24 mouse cellular contexts compared by ENCODE assay signal in genomic region chr6:120251010-120251409, GRCm38 (mm10). TPM values are rescaled to one million over a fixed set of nuclear protein-coding genes. Genes with fewer than 3 reads are reported as not detected.
DNase-seq lines count a peak whose midpoint lies in the region; ATAC-seq and TF ChIP-seq lines count a peak whose summit lies in the region.
"Had no signal": no experiment of that assay in that cellular context is flagged by ENCODE, and none has a peak within 500 bp of the region (broad histone marks: within the 10 kb centered on the region; RNA-seq: fewer than 3 reads in every experiment).

No protein-coding gene starts in this region.

- 32% methylated on average over 7 of the region's 7 CpGs for WGBS in liver, adult 2 months
- 68% methylated on average over 7 of the region's 7 CpGs for WGBS in liver, postnatal 0 days (ENCODE audit: insufficient replicate concordance)
- WGBS in intestine, postnatal 0 days: 41% methylated on average over 7 of the region's 7 CpGs
- 66% methylated on average over 7 of the region's 7 CpGs for WGBS in stomach, embryonic 15.5 days
- WGBS in midbrain, embryonic 16.5 days: 84% methylated on average over 7 of the region's 7 CpGs

- TF ChIP-seq POLR2A in liver, adult 2 months (IDR thresholded peaks at IDR 0.05; ENCODE audit: extremely low read depth, insufficient read depth, low read length): no peak

- TF ChIP-seq EP300 in liver, postnatal 0 days (IDR thresholded peaks at IDR 0.05; ENCODE audit: low read depth): no peak

- no peaks in the 10 kb centered on the region for H3K27me3 ChIP-seq in liver, adult 2 months (ENCODE audit: control insufficient read depth, insufficient read depth, low read length)
- H3K27me3 ChIP-seq in liver, postnatal 0 days (ENCODE audit: insufficient read depth, low read length): no peaks in the 10 kb centered on the region
- H3K27me3 ChIP-seq in intestine, postnatal 0 days (replicated peaks; ENCODE audit: control insufficient read depth, insufficient read depth, low read length): no peaks in the 10 kb centered on the region
- H3K27me3 ChIP-seq in stomach, embryonic 15.5 days (replicated peaks): no peaks in the 10 kb centered on the region
- H3K27me3 ChIP-seq in midbrain, embryonic 16.5 days (ENCODE audit: control insufficient read depth, insufficient read depth, low read depth, low read length): no peaks in the 10 kb centered on the region
- H3K27me3 ChIP-seq: forebrain, embryonic 15.5 days; hindbrain, embryonic 15.5 days; lung, embryonic 15.5 days had no signal

- peaks cover 17% of the 10 kb centered on the region for H3K4me1 ChIP-seq in liver, adult 2 months (ENCODE audit: control insufficient read depth, insufficient read depth, low read length)
- H3K4me1 ChIP-seq in liver, postnatal 0 days (ENCODE audit: insufficient read depth): no peaks in the 10 kb centered on the region
- peaks cover 3% of the 10 kb centered on the region; the same call in 1 of the 2 replicates for H3K4me1 ChIP-seq in intestine, postnatal 0 days (replicated peaks; ENCODE audit: control insufficient read depth, insufficient read depth, low read length)
- peaks cover 2% of the 10 kb centered on the region; the same call in 1 of the 2 replicates for H3K4me1 ChIP-seq in stomach, embryonic 15.5 days
- H3K4me1 ChIP-seq in midbrain, embryonic 16.5 days (ENCODE audit: control insufficient read depth, insufficient read depth, low read length): no peaks in the 10 kb centered on the region
- H3K4me1 ChIP-seq: forebrain, embryonic 15.5 days; hindbrain, embryonic 15.5 days; lung, embryonic 15.5 days had no signal

- H3K4me2 ChIP-seq in liver, postnatal 0 days (ENCODE audit: low read depth, low read length): no peak overlapping the region
- no peak overlapping the region for H3K4me2 ChIP-seq in intestine, postnatal 0 days (replicated peaks; ENCODE audit: low read depth)
- no peak overlapping the region for H3K4me2 ChIP-seq in stomach, embryonic 15.5 days
- no peak overlapping the region for H3K4me2 ChIP-seq in midbrain, embryonic 16.5 days (ENCODE audit: low read length)
- H3K4me2 ChIP-seq: forebrain, embryonic 15.5 days; heart, embryonic 11.5 days; hindbrain, embryonic 15.5 days; lung, embryonic 15.5 days had no signal

- ATAC-seq in liver, postnatal 0 days: no peak
- ATAC-seq in intestine, postnatal 0 days: peak; percentile 91
- peak; percentile 43; the same call in 1 of the 2 replicates for ATAC-seq in stomach, embryonic 15.5 days (ENCODE audit: insufficient read depth, low FRiP score, low read depth)
- no peak for ATAC-seq in erythroblast, adult 5-6 weeks (replicated peaks; ENCODE audit: low FRiP score, poor library complexity, severe bottlenecking)
- ATAC-seq in midbrain, embryonic 16.5 days: no peak
- ATAC-seq: forebrain, embryonic 15.5 days had no signal

- H3K79me2 ChIP-seq in liver, adult 2 months (ENCODE audit: control insufficient read depth, insufficient read depth, low read length): no peaks in the 10 kb centered on the region

- H3K36me3 ChIP-seq in liver, adult 2 months (ENCODE audit: control insufficient read depth, insufficient read depth, low read length): no peaks in the 10 kb centered on the region
- no peaks in the 10 kb centered on the region for H3K36me3 ChIP-seq in liver, postnatal 0 days (replicated peaks; ENCODE audit: insufficient read depth, low read length)
- no peaks in the 10 kb centered on the region for H3K36me3 ChIP-seq in intestine, postnatal 0 days (ENCODE audit: control insufficient read depth, insufficient read depth)
- no peaks in the 10 kb centered on the region for H3K36me3 ChIP-seq in stomach, embryonic 15.5 days
- no peaks in the 10 kb centered on the region for H3K36me3 ChIP-seq in midbrain, embryonic 16.5 days (ENCODE audit: control insufficient read depth, insufficient read depth, low read length)
- H3K36me3 ChIP-seq: forebrain, embryonic 15.5 days; hindbrain, embryonic 15.5 days; lung, embryonic 15.5 days had no signal

- peak overlapping the region; percentile 57 for H3K27ac ChIP-seq in liver, adult 2 months (replicated peaks; ENCODE audit: insufficient read depth, low read depth, low read length)
- no peak overlapping the region for H3K27ac ChIP-seq in liver, postnatal 0 days (ENCODE audit: low read depth)
- peak overlapping the region; percentile 35; the same call in 1 of the 2 replicates for H3K27ac ChIP-seq in intestine, postnatal 0 days (ENCODE audit: low read depth, low read length)
- H3K27ac ChIP-seq in stomach, embryonic 15.5 days: no peak overlapping the region
- no peak overlapping the region for H3K27ac ChIP-seq in midbrain, embryonic 16.5 days (ENCODE audit: low read length)
- H3K27ac ChIP-seq: forebrain, embryonic 15.5 days; hindbrain, embryonic 15.5 days; left cerebral cortex, adult 2 months; liver, embryonic 14.5 days; lung, embryonic 15.5 days had no signal

- no peak overlapping the region for H3K4me3 ChIP-seq in liver, adult 2 months (ENCODE audit: insufficient read depth, low read depth, low read length)
- no peak overlapping the region for H3K4me3 ChIP-seq in liver, postnatal 0 days (ENCODE audit: low read depth, low read length)
- no peak overlapping the region for H3K4me3 ChIP-seq in intestine, postnatal 0 days (ENCODE audit: low read depth, low read length)
- no peak overlapping the region for H3K4me3 ChIP-seq in stomach, embryonic 15.5 days (replicated peaks)
- H3K4me3 ChIP-seq in midbrain, embryonic 16.5 days (ENCODE audit: low read depth, low read length): no peak overlapping the region
- H3K4me3 ChIP-seq: forebrain, embryonic 15.5 days; hindbrain, embryonic 15.5 days; left cerebral cortex, adult 2 months; lung, embryonic 15.5 days had no signal

- DNase-seq in liver, adult 2 months (ENCODE audit: extremely low read depth, low read depth, low spot score): peak; percentile 94
- no peak for DNase-seq in liver, postnatal 0 days
- no peak for DNase-seq in urinary bladder, adult 18-20 months (ENCODE audit: low spot score in 2 of 2)
- DNase-seq: adrenal gland, postnatal 14 days; cerebellum, adult 8-10 months; gastrocnemius, postnatal 10 days; heart, adult 11 months; lung, postnatal 36 days had no signal

- H3K9me3 ChIP-seq in liver, postnatal 0 days (ENCODE audit: low read length): no peaks in the 10 kb centered on the region
- H3K9me3 ChIP-seq in intestine, postnatal 0 days (ENCODE audit: control insufficient read depth): no peaks in the 10 kb centered on the region
- H3K9me3 ChIP-seq in stomach, embryonic 15.5 days: no peaks in the 10 kb centered on the region
- no peaks in the 10 kb centered on the region for H3K9me3 ChIP-seq in midbrain, embryonic 16.5 days (replicated peaks; ENCODE audit: control insufficient read depth, low read length, poor library complexity, severe bottlenecking)
- H3K9me3 ChIP-seq: forebrain, embryonic 15.5 days; hindbrain, embryonic 15.5 days; lung, embryonic 15.5 days had no signal

- no peak for TF ChIP-seq CTCF in liver, adult 2 months (IDR thresholded peaks at IDR 0.05; ENCODE audit: low read depth, low read length)
- no peak for TF ChIP-seq CTCF in liver, postnatal 0 days (IDR thresholded peaks at IDR 0.05; ENCODE audit: low read depth)
- no peak for TF ChIP-seq CTCF in intestine, postnatal 0 days (IDR thresholded peaks at IDR 0.05; ENCODE audit: low read depth)

- H3K9ac ChIP-seq in liver, adult 2 months (ENCODE audit: low read depth, low read length): no peak overlapping the region
- H3K9ac ChIP-seq in liver, postnatal 0 days (replicated peaks): no peak overlapping the region
- no peak overlapping the region for H3K9ac ChIP-seq in intestine, postnatal 0 days (ENCODE audit: low read depth, low read length)
- no peak overlapping the region for H3K9ac ChIP-seq in stomach, embryonic 15.5 days
- no peak overlapping the region for H3K9ac ChIP-seq in midbrain, embryonic 16.5 days (ENCODE audit: low read depth, low read length)
- H3K9ac ChIP-seq: forebrain, embryonic 15.5 days; hindbrain, embryonic 15.5 days; liver, embryonic 14.5 days; lung, embryonic 15.5 days had no signal

RNA-seq across cellular contexts. Expression of gene D330020A13Rik, which starts 43.2 kb away (rescaled TPM):
- total RNA-seq in liver, adult 2 months (2014; rRNA removed): not detected in 2 replicates
- not detected in 2 replicates for polyA plus RNA-seq in liver, adult 2 months (2012; rRNA removed)
- polyA plus RNA-seq in liver, postnatal 0 days (2015; fragmentation: Nextera tagmentation; extraction: Ambion mirVana): not detected in 2 replicates
- 0.18 and 0.34 TPM in 2 replicates for polyA plus RNA-seq in intestine, postnatal 0 days (2015; fragmentation: Nextera tagmentation; extraction: Ambion mirVana)
- 0.21 and 0.40 TPM in 2 replicates for polyA plus RNA-seq in stomach, embryonic 15.5 days (2015; fragmentation: Nextera tagmentation; extraction: Ambion mirVana)
- total RNA-seq in erythroblast, adult 5-6 weeks (2015; ENCODE audit: low replicate concordance): not detected in 2 replicates
- total RNA-seq in erythroblast, adult 5-6 weeks (2017; ENCODE audit: low replicate concordance): not detected in 2 replicates
- not detected in 2 replicates for polyA plus RNA-seq in midbrain, embryonic 16.5 days (2015; fragmentation: Nextera tagmentation; extraction: Ambion mirVana)
- total RNA-seq: adrenal gland, postnatal 14 days; hematopoietic stem cell, adult 5-6 weeks; layer of hippocampus, postnatal 10 days; left cerebral cortex, adult 2 months; left cerebral cortex, postnatal 36 days; midbrain, postnatal 0 days had no signal
- polyA plus RNA-seq: forebrain, embryonic 15.5 days; heart, postnatal 0 days; liver, embryonic 14.5 days; neural tube, embryonic 14.5 days had no signal

RNA-seq across cellular contexts. Expression of gene B4galnt3, which starts 43.3 kb away (rescaled TPM):
- total RNA-seq in liver, adult 2 months (2014; rRNA removed): 1.1 and 1.2 TPM in 2 replicates
- 1.2 and 1.5 TPM in 2 replicates for polyA plus RNA-seq in liver, adult 2 months (2012; rRNA removed)
- 0.02 and 0.04 TPM in 2 replicates for polyA plus RNA-seq in liver, postnatal 0 days (2015; fragmentation: Nextera tagmentation; extraction: Ambion mirVana)
- 0.95 and 1.1 TPM in 2 replicates for polyA plus RNA-seq in intestine, postnatal 0 days (2015; fragmentation: Nextera tagmentation; extraction: Ambion mirVana)
- polyA plus RNA-seq in stomach, embryonic 15.5 days (2015; fragmentation: Nextera tagmentation; extraction: Ambion mirVana): 0.72 and 0.73 TPM in 2 replicates
- 0.42 and 0.58 TPM in 2 replicates for total RNA-seq in erythroblast, adult 5-6 weeks (2015; ENCODE audit: low replicate concordance)
- 0.26 and 0.70 TPM in 2 replicates for total RNA-seq in erythroblast, adult 5-6 weeks (2017; ENCODE audit: low replicate concordance)
- 0.11 TPM in 1 of 2 replicates, not detected in the other for polyA plus RNA-seq in midbrain, embryonic 16.5 days (2015; fragmentation: Nextera tagmentation; extraction: Ambion mirVana)
- total RNA-seq: hematopoietic stem cell, adult 5-6 weeks had no signal

Comparison
In these comparisons a context has a peak if more than half of its experiments do, and no peak if none do; other contexts are left out.
1. H3K27ac ChIP-seq: peak in liver, adult 2 months (single experiment) and intestine, postnatal 0 days (single experiment); none in liver, postnatal 0 days (single experiment), stomach, embryonic 15.5 days (single experiment) and midbrain, embryonic 16.5 days (single experiment).
2. ATAC-seq: peak in intestine, postnatal 0 days (single experiment) and stomach, embryonic 15.5 days (single experiment); none in liver, postnatal 0 days (single experiment), erythroblast, adult 5-6 weeks (single experiment) and midbrain, embryonic 16.5 days (single experiment).